Mouse (Mus musculus): ENCODE data around the gene Npas2.

- TF ChIP-seq CTCF (IDR thresholded peaks at IDR 0.05; ENCODE audit: low read depth, low read length) (no peak), TAL1 (conservative IDR thresholded peaks at IDR 0.05; ENCODE audit: low read depth, low read length) (no peak), GATA1 (IDR thresholded peaks at IDR 0.05; ENCODE audit: borderline replicate concordance, low read length) (no peak), POLR2AphosphoS5 (IDR thresholded peaks at IDR 0.05; ENCODE audit: insufficient replicate concordance, low read depth, low read length) (no peak), GATA2 (IDR thresholded peaks at IDR 0.05; ENCODE audit: borderline replicate concordance, low read depth, low read length) (no peak)
Observed at GRCm38 (mm10) chr1:39313352-39314245, 120.1 kb downstream of the Npas2 start.

Measured in G1E (cell line).